Mouse (Mus musculus): ENCODE measurements around the gene Trappc4.

Trappc4 gene

GRCm38 (mm10) chr9:44357207-44357606 is 50.2 kb downstream of the Trappc4 start:
- DNase-seq (ENCODE audit: low spot score in 2 of 2): no peak

All from right cerebral cortex, postnatal 10 days (tissue).